Mouse (Mus musculus): ENCODE data around the gene Ank3.

Ank3 gene

GRCm38 (mm10) chr10:69924845-69925244 lies 526.3 kb downstream of the Ank3 start:
- no peak for DNase-seq (ENCODE audit: low read depth, low spot score)

- DNase-seq (ENCODE audit: low read depth, low spot score) = no peak
These were observed 526.9 kb downstream of the Ank3 start for GRCm38 (mm10) chr10:69925285-69926157.

- no peak for DNase-seq (ENCODE audit: low read depth, low spot score)
These were observed 527.7 kb downstream of the Ank3 start for GRCm38 (mm10) chr10:69926158-69926882.

GRCm38 (mm10) chr10:69927012-69927411 lies 528.4 kb downstream of the Ank3 start:
- no peak for DNase-seq (ENCODE audit: low read depth, low spot score)

- no peak for DNase-seq (ENCODE audit: low read depth, low spot score)
These were observed 529.8 kb downstream of the Ank3 start for GRCm38 (mm10) chr10:69928358-69928757.

- no peak for DNase-seq (ENCODE audit: low read depth, low spot score)
These were observed 531.9 kb downstream of the Ank3 start for GRCm38 (mm10) chr10:69930503-69930902.

- no peak for DNase-seq (ENCODE audit: low read depth, low spot score)
These were observed 538.0 kb downstream of the Ank3 start for GRCm38 (mm10) chr10:69936443-69937067.

GRCm38 (mm10) chr10:69937291-69937921 lies 538.8 kb downstream of the Ank3 start:
- no peak for DNase-seq (ENCODE audit: low read depth, low spot score)

GRCm38 (mm10) chr10:69939144-69939543 lies 540.6 kb downstream of the Ank3 start:
- no peak for DNase-seq (ENCODE audit: low read depth, low spot score)

GRCm38 (mm10) chr10:69939966-69940365 lies 541.4 kb downstream of the Ank3 start:
- DNase-seq (ENCODE audit: low read depth, low spot score) = no peak

- no peak for DNase-seq (ENCODE audit: low read depth, low spot score)
These were observed 542.4 kb downstream of the Ank3 start for GRCm38 (mm10) chr10:69941001-69941400.

GRCm38 (mm10) chr10:69944845-69945244 lies 546.3 kb downstream of the Ank3 start:
- DNase-seq (ENCODE audit: low read depth, low spot score) = no peak

- no peak for DNase-seq (ENCODE audit: low read depth, low spot score)
These were observed 547.3 kb downstream of the Ank3 start for GRCm38 (mm10) chr10:69945870-69946269.

- DNase-seq (ENCODE audit: low read depth, low spot score) = no peak
These were observed 547.7 kb downstream of the Ank3 start for GRCm38 (mm10) chr10:69946271-69946670.

- peak; percentile 85 for DNase-seq (ENCODE audit: low read depth, low spot score)
These were observed 548.5 kb downstream of the Ank3 start for GRCm38 (mm10) chr10:69947093-69947492.

GRCm38 (mm10) chr10:69950236-69950918 lies 551.8 kb downstream of the Ank3 start:
- no peak for DNase-seq (ENCODE audit: low read depth, low spot score)

GRCm38 (mm10) chr10:69950919-69951236 lies 552.3 kb downstream of the Ank3 start:
- no peak for DNase-seq (ENCODE audit: low read depth, low spot score)

GRCm38 (mm10) chr10:69951426-69951825 lies 552.9 kb downstream of the Ank3 start:
- DNase-seq (ENCODE audit: low read depth, low spot score) = no peak

GRCm38 (mm10) chr10:69952316-69952715 lies 553.7 kb downstream of the Ank3 start:
- DNase-seq (ENCODE audit: low read depth, low spot score) = no peak

GRCm38 (mm10) chr10:69954657-69955267 lies 556.2 kb downstream of the Ank3 start:
- peak; percentile 81 for DNase-seq (ENCODE audit: low read depth, low spot score)

GRCm38 (mm10) chr10:69962226-69962625 lies 563.7 kb downstream of the Ank3 start:
- no peak for DNase-seq (ENCODE audit: low read depth, low spot score)
